Mouse (Mus musculus) bone marrow macrophage, adult 2 months (primary cell): ENCODE results near the gene Muc13.

Source experiments
- CTCF ChIP-seq: IDR thresholded peaks from 2 replicates; pipeline ENCODE4 v1.5.1; 2012; ENCODE audit warnings: low read depth, mild to moderate bottlenecking, low read length, moderate library complexity
- POLR2A ChIP-seq: IDR thresholded peaks from 2 replicates; pipeline ENCODE4 v1.6.1; 2012; ENCODE audit warnings: mild to moderate bottlenecking, low read depth, low read length, borderline replicate concordance

DNA sequence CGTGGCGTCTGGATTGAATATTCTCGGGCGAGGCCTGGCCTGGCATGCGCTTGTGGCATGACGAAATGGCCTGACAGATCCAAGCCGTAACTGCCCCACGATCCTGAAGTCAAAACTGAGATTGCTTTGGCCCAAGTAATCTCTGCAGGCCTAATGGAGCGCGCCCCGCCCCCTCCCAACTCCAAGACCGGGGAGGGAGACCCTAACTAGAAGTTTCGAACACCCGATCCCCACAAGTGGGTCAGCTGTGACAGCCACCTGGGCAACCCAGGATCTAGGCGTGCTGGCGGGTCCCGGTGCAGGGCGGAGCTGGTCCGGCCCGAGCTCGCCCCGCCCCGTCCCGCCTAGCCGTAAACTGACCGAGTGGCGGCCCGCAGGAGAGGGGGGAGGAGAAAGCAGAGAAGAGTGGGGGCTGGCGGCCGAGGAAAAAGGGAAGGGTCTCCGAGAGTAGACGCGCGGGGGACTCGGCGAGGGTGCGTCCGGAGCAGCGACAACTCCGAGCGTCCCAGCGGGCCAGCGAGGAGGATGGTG, 35.5 kb downstream of the Muc13 start, which contains the start of gene Itgb5:
- TF ChIP-seq CTCF (no peak), POLR2A (no peak)
